Mouse (Mus musculus) bone marrow macrophage, adult 2 months (primary cell): ENCODE data around the gene Bri3bp. TPM values are rescaled to one million over a fixed set of nuclear protein-coding genes. Genes with fewer than 3 reads are reported as not detected.
A peak's percentile ranks its signal among the peaks of the same experiment; 100 is the strongest.

Source experiments
- H3K27ac ChIP-seq: 2 replicates; pipeline ENCODE4 v1.5.1; 2012; ENCODE audit warnings: low read depth, low read length; ENCODE audit not compliant: insufficient read depth
- H3K4me1 ChIP-seq: 2 replicates; pipeline ENCODE4 v1.6.1; 2012; ENCODE audit warnings: low read length; ENCODE audit not compliant: control insufficient read depth, insufficient read depth
- H3K4me3 ChIP-seq: 2 replicates; pipeline ENCODE4 v1.5.1; 2012; ENCODE audit warnings: mild to moderate bottlenecking, low read length, moderate library complexity; ENCODE audit not compliant: insufficient read depth
- CTCF ChIP-seq: IDR thresholded peaks from 2 replicates; pipeline ENCODE4 v1.5.1; 2012; ENCODE audit warnings: low read depth, mild to moderate bottlenecking, low read length, moderate library complexity
- POLR2A ChIP-seq: IDR thresholded peaks from 2 replicates; pipeline ENCODE4 v1.6.1; 2012; ENCODE audit warnings: mild to moderate bottlenecking, low read depth, low read length, borderline replicate concordance
- polyA plus RNA-seq: library from polyadenylated mRNA; stranded (reverse); fragments of >200 nt; gene quantifications from 2 replicates; pipeline ENCODE4 v1.2.4, GENCODE M21; 2012; ENCODE audit not compliant: missing spikeins, insufficient read depth, insufficient read length

Bri3bp gene
- polyA plus RNA-seq, 1 experiment: 11.6 TPM

GRCm38 (mm10) chr5:125449306-125449705, 7.9 kb downstream of the Bri3bp start:
- peaks cover 59% of the 10 kb centered on the region for H3K4me1 ChIP-seq
- no peak overlapping the region for H3K27ac ChIP-seq
- H3K4me3 ChIP-seq: no peak overlapping the region
- TF ChIP-seq POLR2A (no peak), CTCF (no peak)

GRCm38 (mm10) chr5:125452573-125452972, 11.2 kb downstream of the Bri3bp start:
- Histone ChIP-seq H3K4me3 (no peak overlapping the region), H3K27ac (no peak overlapping the region), H3K4me1 (peaks cover 33% of the 10 kb centered on the region)
- TF ChIP-seq POLR2A: no peak
- no peak for TF ChIP-seq CTCF

- Histone ChIP-seq H3K4me1 (peaks cover under 1% of the 10 kb centered on the region; the same call in 1 of the 2 replicates), H3K4me3 (no peak overlapping the region), H3K27ac (no peak overlapping the region)
- no peak for TF ChIP-seq CTCF
- no peak for TF ChIP-seq POLR2A
Observed at GRCm38 (mm10) chr5:125456100-125456499, 14.7 kb downstream of the Bri3bp start.

GRCm38 (mm10) chr5:125457538-125457937, 16.2 kb downstream of the Bri3bp start:
- Histone ChIP-seq H3K4me1 (no peaks in the 10 kb centered on the region), H3K27ac (no peak overlapping the region), H3K4me3 (no peak overlapping the region)
- TF ChIP-seq POLR2A (no peak), CTCF (no peak)

- Histone ChIP-seq H3K4me3 (no peak overlapping the region), H3K27ac (no peak overlapping the region), H3K4me1 (peaks cover 6% of the 10 kb centered on the region; the same call in 1 of the 2 replicates)
- TF ChIP-seq CTCF (0 out of 2 replicates have a peak, but pooled peaks have one; percentile 7), POLR2A (no peak)
Observed at GRCm38 (mm10) chr5:125460574-125460973, 19.2 kb downstream of the Bri3bp start.

GRCm38 (mm10) chr5:125461868-125462445, 20.6 kb downstream of the Bri3bp start:
- Histone ChIP-seq H3K27ac (no peak overlapping the region), H3K4me3 (no peak overlapping the region), H3K4me1 (peaks cover 11% of the 10 kb centered on the region; the same call in 1 of the 2 replicates)
- TF ChIP-seq POLR2A: no peak
- 0 out of 2 replicates have a peak, but pooled peaks have one; percentile 8 for TF ChIP-seq CTCF

GRCm38 (mm10) chr5:125465192-125465591, 23.8 kb downstream of the Bri3bp start:
- Histone ChIP-seq H3K27ac (peak overlapping the region; percentile 18; the same call in 1 of the 2 replicates), H3K4me1 (peaks cover 11% of the 10 kb centered on the region; the same call in 1 of the 2 replicates), H3K4me3 (peak overlapping the region; percentile 1; the same call in 1 of the 2 replicates)
- no peak for TF ChIP-seq POLR2A
- TF ChIP-seq CTCF: no peak

- Histone ChIP-seq H3K27ac (peak overlapping the region; percentile 45), H3K4me1 (peaks cover 11% of the 10 kb centered on the region; the same call in 1 of the 2 replicates), H3K4me3 (peak overlapping the region; percentile 50)
- TF ChIP-seq CTCF (no peak), POLR2A (no peak)
Observed at GRCm38 (mm10) chr5:125465701-125466106, 24.3 kb downstream of the Bri3bp start.

- H3K4me3 ChIP-seq: 0 out of 2 replicates have a peak overlapping the region, but pooled peaks have one; percentile 50
- no peak overlapping the region for H3K27ac ChIP-seq
- no peak for TF ChIP-seq CTCF
- TF ChIP-seq POLR2A: no peak
- H3K4me1 ChIP-seq: peaks cover 11% of the 10 kb centered on the region; the same call in 1 of the 2 replicates
Observed at GRCm38 (mm10) chr5:125466483-125466882, 25.1 kb downstream of the Bri3bp start.

- no peak overlapping the region for H3K27ac ChIP-seq
- H3K4me1 ChIP-seq: peaks cover 11% of the 10 kb centered on the region; the same call in 1 of the 2 replicates
- TF ChIP-seq POLR2A: no peak
- no peak for TF ChIP-seq CTCF
- H3K4me3 ChIP-seq: no peak overlapping the region
Observed at GRCm38 (mm10) chr5:125467261-125467660, 25.9 kb downstream of the Bri3bp start.
